Mouse (Mus musculus): ENCODE data around the gene Bcar3.
"Not testable (repeated sequence)": the region's sequence is repeated elsewhere in the genome, so short reads cannot be mapped to it uniquely, and the experiment has no call there.

Gene Bcar3

GRCm38 (mm10) chr3:122386444-122386843 is 92.5 kb downstream of the Bcar3 start:
- no peak for DNase-seq (ENCODE audit: low spot score)

DNA sequence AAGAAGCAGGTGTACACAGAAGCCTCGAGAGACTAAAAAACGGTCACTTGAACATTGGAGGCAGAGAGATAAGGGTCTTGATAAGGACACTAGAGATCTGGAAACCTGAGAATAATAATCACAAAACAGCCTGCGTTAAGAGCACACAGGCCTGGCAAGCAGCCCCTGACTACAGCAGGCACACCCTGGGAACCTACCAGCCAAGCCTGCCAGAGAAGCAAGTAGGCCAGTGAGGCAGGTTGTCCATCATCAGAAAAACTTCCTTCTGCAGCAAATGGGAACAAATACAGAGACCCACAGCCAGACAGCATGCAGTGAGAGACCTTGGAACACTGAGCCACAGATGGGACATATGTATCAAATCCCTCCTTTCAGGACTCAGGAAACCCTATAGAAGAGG is 93.8 kb downstream of the Bcar3 start:
- no peak for DNase-seq (ENCODE audit: low spot score)

- DNase-seq (ENCODE audit: low spot score): no peak
Observed at GRCm38 (mm10) chr3:122389972-122390371, 96.0 kb downstream of the Bcar3 start.

GRCm38 (mm10) chr3:122391098-122391497 is 97.2 kb downstream of the Bcar3 start:
- no peak for DNase-seq (ENCODE audit: low spot score)

GRCm38 (mm10) chr3:122391816-122392215 is 97.9 kb downstream of the Bcar3 start:
- no peak for DNase-seq (ENCODE audit: low spot score)

DNA sequence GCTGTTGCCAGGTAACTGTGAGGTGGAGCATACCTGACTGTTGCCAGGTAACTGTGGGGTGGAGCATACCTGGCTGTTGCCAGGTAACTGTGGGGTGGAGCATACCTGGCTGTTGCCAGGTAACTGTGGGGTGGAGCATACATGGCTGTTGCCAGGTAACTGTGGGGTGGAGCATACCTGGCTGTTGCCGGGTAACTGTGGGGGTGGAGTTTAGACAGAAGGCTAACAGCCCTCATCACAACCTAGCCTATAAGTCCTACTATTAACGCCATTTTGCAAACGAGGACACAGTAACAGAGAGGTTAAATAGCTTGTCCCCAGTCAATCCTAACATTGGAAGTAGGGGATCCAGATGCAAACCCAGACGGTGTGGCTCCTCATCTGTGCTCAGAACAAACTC is 99.5 kb downstream of the Bcar3 start:
- DNase-seq (ENCODE audit: low spot score): not testable (repeated sequence)

DNA sequence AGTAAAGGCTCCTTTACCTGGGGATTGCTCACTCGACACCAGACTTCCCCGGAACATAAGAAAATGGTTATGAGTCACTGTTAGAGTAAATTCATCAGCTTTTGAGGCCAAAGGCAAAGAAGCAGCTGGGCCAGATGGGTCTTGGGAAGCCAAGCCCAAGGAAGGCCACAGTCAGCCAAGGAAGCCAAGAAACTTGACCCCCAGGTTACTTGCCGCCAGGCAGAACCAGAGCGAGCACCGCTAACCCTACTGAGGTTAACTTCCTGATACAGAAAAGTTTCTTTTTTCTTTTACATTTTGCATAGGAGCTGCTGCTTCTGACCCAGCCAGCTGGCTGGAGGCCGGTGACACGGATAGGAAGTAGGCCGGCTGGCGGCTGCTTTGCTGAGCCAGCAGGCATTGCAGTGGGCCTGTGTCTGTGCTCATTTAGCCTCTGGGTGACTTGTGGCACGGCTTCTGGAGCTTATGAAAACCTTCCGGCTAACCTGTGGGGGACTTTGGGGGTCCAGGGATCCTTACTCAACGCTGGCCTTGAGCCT is 100.0 kb downstream of the Bcar3 start:
- no peak for DNase-seq (ENCODE audit: low spot score)

- no peak for DNase-seq (ENCODE audit: low spot score)
Observed at GRCm38 (mm10) chr3:122396957-122397356, 103.0 kb downstream of the Bcar3 start.

DNA sequence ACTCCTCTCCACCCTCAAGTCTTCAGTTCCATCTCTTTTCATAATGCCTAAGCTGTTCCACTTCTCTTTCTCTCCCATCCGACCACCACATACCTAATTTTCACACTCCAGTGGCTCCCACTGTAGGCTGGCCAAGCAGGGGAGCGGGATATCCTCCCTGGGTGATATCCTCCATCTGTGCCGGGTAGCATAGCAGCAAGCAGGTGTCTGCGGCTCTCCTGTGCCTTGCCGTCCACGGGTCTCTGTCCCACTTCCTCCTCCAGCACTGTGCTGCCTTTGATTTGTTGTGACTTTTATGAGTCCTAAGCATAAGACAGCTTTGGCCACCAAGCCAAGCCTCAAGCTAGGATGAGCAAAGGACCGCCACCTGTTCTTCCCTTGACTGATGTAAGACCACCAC is 103.5 kb downstream of the Bcar3 start:
- no peak for DNase-seq (ENCODE audit: low spot score)

DNA sequence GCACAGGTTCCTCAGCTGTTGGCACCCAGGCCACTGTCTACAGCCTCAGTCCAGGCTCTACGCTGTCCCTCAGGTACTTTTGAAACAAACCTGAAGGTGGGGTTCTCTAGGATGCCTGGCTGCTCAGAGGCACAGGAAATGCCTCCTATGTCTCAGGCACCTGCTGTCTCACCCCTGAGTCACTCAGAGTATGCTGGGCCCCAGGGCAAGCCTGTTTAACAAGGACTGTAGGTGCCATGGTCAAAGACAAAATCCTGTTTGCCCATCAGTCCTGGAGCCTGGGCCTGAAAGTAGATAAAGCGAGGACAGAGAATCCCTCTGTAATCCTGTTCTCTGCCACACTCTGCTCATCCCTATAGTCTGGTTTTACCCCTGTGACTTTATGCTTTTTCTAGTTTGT is 107.1 kb downstream of the Bcar3 start:
- DNase-seq (ENCODE audit: low spot score): no peak

- no peak for DNase-seq (ENCODE audit: low spot score)
Observed at GRCm38 (mm10) chr3:122402143-122402542, 108.2 kb downstream of the Bcar3 start.

- no peak for DNase-seq (ENCODE audit: low spot score)
Observed at GRCm38 (mm10) chr3:122403860-122404557, 110.1 kb downstream of the Bcar3 start.

GRCm38 (mm10) chr3:122405203-122405956 is 111.4 kb downstream of the Bcar3 start:
- no peak for DNase-seq (ENCODE audit: low spot score)

DNA sequence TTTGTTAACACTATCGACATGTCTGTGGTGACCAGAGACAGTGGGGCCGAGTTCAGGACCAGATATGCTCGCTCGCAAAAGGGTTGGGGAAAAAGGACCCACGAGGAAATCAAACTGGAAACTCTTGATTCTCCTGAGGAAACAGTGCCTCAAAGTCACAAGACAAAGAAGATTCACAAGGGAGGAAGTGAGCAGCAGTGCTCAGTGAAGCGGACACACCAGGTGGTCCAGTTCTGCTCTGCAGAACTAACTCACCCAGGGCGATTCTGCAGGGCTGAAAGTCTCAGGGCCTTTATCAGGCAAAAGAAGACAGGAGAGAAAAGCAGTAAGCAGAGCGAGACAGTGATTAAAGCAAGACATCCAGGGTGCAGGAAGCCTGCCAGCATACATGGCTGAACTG is 112.5 kb downstream of the Bcar3 start:
- DNase-seq (ENCODE audit: low spot score): no peak

DNA sequence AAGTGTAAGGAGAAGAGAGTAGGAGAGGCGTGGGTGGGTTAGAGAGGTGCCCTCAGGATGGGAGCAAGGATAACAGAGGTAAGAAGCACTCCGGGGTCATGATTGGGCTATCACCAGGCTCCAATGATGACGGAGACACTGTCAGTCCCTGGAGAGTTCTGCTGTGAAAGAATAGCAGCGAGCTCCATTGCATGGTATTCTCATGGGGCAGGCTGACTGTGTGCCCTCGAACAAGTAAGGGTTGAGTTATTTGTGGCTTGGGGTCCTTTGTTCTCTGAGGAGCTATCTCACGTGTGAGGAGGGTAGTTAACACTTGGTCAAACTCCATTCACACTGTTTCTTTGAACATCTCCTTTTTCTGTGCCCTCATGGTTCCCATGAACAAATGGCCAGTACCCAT is 113.8 kb downstream of the Bcar3 start:
- no peak for DNase-seq (ENCODE audit: low spot score)

GRCm38 (mm10) chr3:122408798-122409311 is 114.9 kb downstream of the Bcar3 start:
- DNase-seq (ENCODE audit: low spot score): no peak

GRCm38 (mm10) chr3:122411590-122411989 is 117.7 kb downstream of the Bcar3 start:
- no peak for DNase-seq (ENCODE audit: low spot score)

DNA sequence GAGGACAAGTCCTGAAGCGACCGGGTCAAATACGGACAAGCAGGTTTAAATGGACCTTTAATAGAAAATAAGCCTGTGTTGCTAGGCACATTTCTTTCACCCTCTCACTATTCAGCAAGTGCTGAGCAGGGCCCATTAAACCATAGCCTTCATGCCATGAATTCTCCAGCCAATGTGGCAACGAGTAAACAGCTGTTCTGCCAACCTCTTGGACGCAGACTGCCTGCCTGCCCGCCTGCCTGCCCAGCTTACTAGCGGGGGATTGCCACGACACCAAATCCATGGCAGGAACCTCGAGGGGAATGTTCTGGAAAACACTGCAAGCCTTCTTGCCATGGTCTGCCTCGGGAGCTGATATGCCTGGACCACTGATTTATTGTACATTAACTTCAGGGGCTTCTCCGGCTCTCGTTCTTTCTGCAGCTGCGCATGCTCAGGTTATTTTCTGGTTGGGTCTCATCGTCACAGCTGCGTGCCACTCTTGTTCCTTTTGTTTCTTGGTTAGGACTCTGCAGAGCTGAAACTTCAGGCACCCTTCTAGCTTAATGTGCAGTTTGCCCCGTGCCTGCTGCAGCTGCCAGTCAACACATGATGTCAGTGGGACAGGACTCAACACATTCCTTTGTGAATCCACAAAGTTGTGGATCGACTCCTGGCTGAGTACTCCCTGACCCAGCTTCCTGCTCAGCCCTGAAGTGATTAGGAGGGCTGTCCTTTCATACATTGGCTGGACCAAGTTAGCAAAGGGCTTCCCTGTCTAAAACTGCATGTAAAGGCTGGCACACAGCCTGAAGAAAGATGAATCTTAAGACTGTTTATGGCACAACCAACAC is 120.0 kb downstream of the Bcar3 start:
- DNase-seq (ENCODE audit: low spot score): no peak

DNA sequence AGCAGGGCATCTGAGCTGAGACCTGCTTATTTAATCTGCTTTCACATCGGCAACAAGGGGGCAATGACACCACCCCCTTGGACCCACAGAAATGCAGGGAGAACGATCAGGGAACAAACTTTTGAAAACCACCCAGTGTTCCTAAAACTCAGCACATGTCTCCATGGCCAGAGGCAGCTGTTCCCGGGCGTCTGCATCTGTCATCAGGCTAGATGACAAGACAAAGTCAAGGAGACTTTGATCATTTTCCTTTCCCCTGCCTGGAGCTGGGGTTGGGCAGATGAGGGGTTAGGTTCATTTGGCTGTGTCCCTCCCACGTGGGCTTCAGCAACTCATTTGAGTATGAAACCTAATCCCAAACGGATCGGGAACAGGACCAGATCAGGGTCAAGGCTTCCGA is 120.9 kb downstream of the Bcar3 start:
- DNase-seq (ENCODE audit: low spot score): no peak

DNA sequence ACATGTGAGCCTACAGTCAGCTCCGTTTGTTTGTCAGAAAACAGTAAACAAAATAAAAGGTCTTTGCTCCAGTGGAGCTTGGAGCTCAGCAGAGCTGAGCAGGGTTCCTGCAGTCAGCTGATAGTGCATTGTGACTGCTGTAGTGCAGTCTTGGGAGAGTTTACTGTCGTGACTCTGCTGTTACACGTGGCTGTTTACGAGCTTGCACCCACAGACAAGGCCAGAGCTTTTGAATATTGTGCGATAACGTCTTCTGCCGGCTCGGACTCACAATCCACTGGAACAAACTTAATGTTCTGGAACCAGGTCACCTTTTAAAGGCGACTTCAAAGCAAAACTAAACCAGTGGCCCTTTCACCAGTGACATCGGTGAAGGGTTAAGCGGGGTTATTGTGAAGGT is 123.5 kb downstream of the Bcar3 start:
- no peak for DNase-seq (ENCODE audit: low spot score)

GRCm38 (mm10) chr3:122418564-122419274 is 124.8 kb downstream of the Bcar3 start:
- no peak for DNase-seq (ENCODE audit: low spot score)

All from c-Kit-positive CD71-positive TER-119-positive erythroid progenitor cells, embryonic 14.5 days (primary cell).